Mouse (Mus musculus) adrenal gland, adult (tissue): ENCODE measurements at regions not wholly inside any gene's neighbourhood (a gene's known extent, or its start where the extent isn't known, plus 50 kb on each side); places are given as distances from the start of the nearest gene placed in this dataset.

Experiments
- DNase-seq, 2 experiments: peaks; one replicate each; pipeline ENCODE4 v3.0.0; 2022 to 2023; ENCODE audit warnings: low spot score in 1 of 2; ENCODE audit not compliant: inconsistent age in 2 of 2

- DNase-seq: no peak
These were observed 545.7 kb downstream of the 1190002N15Rik start for GRCm38 (mm10) chr9:93992216-93992615.

GRCm38 (mm10) chr9:93991141-93991540 is 546.7 kb downstream of the 1190002N15Rik start:
- DNase-seq: no peak

- DNase-seq: no peak
These were observed 556.7 kb downstream of the 1190002N15Rik start for GRCm38 (mm10) chr9:93981136-93981535.

GRCm38 (mm10) chr9:93969691-93970284 is 568.1 kb downstream of the 1190002N15Rik start:
- DNase-seq: peak; percentile 7 to 81

- DNase-seq: no peak
These were observed 568.8 kb downstream of the 1190002N15Rik start for GRCm38 (mm10) chr9:93969118-93969517.

GRCm38 (mm10) chr9:93955235-93956040 is 582.4 kb downstream of the 1190002N15Rik start:
- peak in 1 of 2 experiments; percentile 8 for DNase-seq

GRCm38 (mm10) chr9:93948671-93949070 is 589.2 kb downstream of the 1190002N15Rik start:
- no peak for DNase-seq

GRCm38 (mm10) chr9:93947053-93947452 is 590.8 kb downstream of the 1190002N15Rik start:
- no peak for DNase-seq

- DNase-seq: no peak
These were observed 597.7 kb downstream of the 1190002N15Rik start for GRCm38 (mm10) chr9:93940193-93940592.

- DNase-seq: no peak
These were observed 607.2 kb downstream of the 1190002N15Rik start for GRCm38 (mm10) chr9:93930684-93931083.

GRCm38 (mm10) chr9:93889256-93889655 is 648.6 kb downstream of the 1190002N15Rik start:
- no peak for DNase-seq

- no peak for DNase-seq
These were observed 657.8 kb downstream of the 1190002N15Rik start for GRCm38 (mm10) chr9:93880112-93880511.

- no peak for DNase-seq
These were observed 658.3 kb downstream of the 1190002N15Rik start for GRCm38 (mm10) chr9:93879572-93879971.

GRCm38 (mm10) chr9:93870778-93871177 is 667.1 kb downstream of the 1190002N15Rik start:
- DNase-seq: no peak

- DNase-seq: no peak
These were observed 679.9 kb downstream of the 1190002N15Rik start for GRCm38 (mm10) chr9:93857937-93858336.

GRCm38 (mm10) chr9:93846411-93846810 is 691.5 kb downstream of the 1190002N15Rik start:
- no peak for DNase-seq

GRCm38 (mm10) chr9:93843869-93844268 is 694.0 kb downstream of the 1190002N15Rik start:
- DNase-seq: no peak
